Mouse (Mus musculus) thymus, postnatal 0 days (tissue): ENCODE data around the gene Cldn34c3. TPM values are rescaled to one million over a fixed set of nuclear protein-coding genes. Genes with fewer than 3 reads are reported as not detected.
"Not testable (repeated sequence)": the region's sequence is repeated elsewhere in the genome, so short reads cannot be mapped to it uniquely, and the experiment has no call there.

ENCODE experiments used
- DNase-seq: peaks from one replicate; pipeline ENCODE4 v3.0.0-alpha.2; 2015; ENCODE audit warnings: low spot score
- polyA plus RNA-seq: library from polyadenylated mRNA; unstranded; fragments of >200 nt; fragmentation: Nextera tagmentation; extraction: Ambion mirVana; gene quantifications from 2 replicates; pipeline ENCODE4 v1.2.1, GENCODE M21; 2015

Cldn34c3 gene
- polyA plus RNA-seq, result not detected in 2 replicates

- DNase-seq, result not testable (repeated sequence)
Observed at GRCm38 (mm10) chrX:123793365-123793764, at the start of gene Cldn34c3. Gene Cldn34c3 (plus strand): TSS chrX:123793665.

Other genes with a start within 250 kb of the Cldn34c3 start
- gene Cldn34c2, start 212.0 kb upstream of the Cldn34c3 start, polyA plus RNA-seq, result not detected in 2 replicates
- gene Gm17467, start 88.9 kb upstream of the Cldn34c3 start, polyA plus RNA-seq, result not detected in 2 replicates